Mouse (Mus musculus): ENCODE measurements around the gene Tbx18.

The Tbx18 gene

GRCm38 (mm10) chr9:87730961-87731535 is at the start of gene Tbx18:
Gene Tbx18, minus strand, starts transcription at chr9:87731260.
- DNase-seq (ENCODE audit: inconsistent age in 2 of 2, low spot score in 1 of 2) = peak; percentile 50 to 86

DNA sequence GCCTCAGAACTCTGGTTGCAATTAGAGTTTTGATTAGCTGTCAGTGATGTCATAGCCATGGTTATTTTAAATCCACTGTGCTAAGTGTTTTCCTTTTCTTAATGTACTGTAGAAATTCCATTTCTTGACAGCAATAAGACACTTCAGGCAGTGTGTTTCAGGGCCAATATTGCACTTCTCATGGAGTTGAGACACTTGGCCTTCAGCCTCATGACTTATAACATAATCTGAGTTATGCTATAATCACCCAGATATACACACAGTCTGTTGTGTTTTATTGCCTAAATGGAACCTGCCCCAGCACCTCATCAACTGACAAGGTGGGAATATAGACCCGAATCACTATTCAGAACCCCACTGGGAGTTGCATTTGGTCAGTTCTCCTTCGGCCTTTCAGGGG is 42.9 kb upstream of the Tbx18 start:
- DNase-seq (ENCODE audit: inconsistent age in 2 of 2, low spot score in 1 of 2) = no peak

- no peak for DNase-seq (ENCODE audit: inconsistent age in 2 of 2, low spot score in 1 of 2)
These were observed 24.6 kb upstream of the Tbx18 start for GRCm38 (mm10) chr9:87755621-87756020.

GRCm38 (mm10) chr9:87741599-87741998 is 10.5 kb upstream of the Tbx18 start:
- DNase-seq (ENCODE audit: inconsistent age in 2 of 2, low spot score in 1 of 2) = no peak

DNA sequence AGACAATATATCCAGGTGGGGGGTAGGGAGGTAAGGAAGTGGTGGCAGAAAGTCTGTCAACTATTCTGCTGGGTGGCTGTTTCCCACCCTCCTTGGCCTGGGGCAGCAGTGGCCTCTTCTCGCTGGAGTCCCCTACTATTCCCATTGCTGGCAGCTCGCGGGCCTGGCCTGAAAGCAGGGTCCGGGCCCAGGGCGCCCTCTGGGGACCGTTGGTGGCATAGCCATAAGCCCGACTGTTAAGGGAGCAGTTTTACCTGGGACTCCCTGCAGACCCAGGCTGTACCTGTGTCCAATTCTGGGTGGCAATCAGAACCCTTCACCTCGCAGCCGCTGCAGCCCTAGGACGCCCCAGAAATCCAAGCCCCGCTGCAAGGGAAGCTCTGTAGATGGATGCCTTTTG is 9.6 kb upstream of the Tbx18 start:
- peak; percentile 27 to 81 for DNase-seq (ENCODE audit: inconsistent age in 2 of 2, low spot score in 1 of 2)

DNA sequence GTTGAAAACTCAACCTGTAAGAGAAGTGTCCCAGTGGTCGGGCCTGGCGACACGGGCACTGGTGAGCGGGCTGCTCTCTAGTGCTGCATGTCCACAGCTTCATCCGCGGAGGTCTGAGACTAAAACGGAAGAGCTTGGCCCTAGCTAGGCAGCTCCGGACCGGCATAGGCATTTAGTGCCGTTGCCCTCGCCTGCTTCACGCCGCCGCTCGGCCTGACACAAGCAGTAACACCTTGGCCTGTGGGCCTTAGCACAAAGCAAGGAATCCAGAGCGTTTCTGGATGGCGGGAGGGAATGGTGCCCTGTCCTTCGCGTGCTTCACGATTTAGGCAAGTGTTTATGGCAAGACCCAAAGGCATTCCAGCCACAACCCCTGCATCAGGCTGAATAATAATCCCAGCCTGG is 9.2 kb upstream of the Tbx18 start:
- DNase-seq (ENCODE audit: inconsistent age in 2 of 2, low spot score in 1 of 2) = no peak

GRCm38 (mm10) chr9:87739543-87740161 is 8.6 kb upstream of the Tbx18 start:
- peak in 1 of 2 experiments; percentile 42 for DNase-seq (ENCODE audit: inconsistent age in 2 of 2, low spot score in 1 of 2)

DNA sequence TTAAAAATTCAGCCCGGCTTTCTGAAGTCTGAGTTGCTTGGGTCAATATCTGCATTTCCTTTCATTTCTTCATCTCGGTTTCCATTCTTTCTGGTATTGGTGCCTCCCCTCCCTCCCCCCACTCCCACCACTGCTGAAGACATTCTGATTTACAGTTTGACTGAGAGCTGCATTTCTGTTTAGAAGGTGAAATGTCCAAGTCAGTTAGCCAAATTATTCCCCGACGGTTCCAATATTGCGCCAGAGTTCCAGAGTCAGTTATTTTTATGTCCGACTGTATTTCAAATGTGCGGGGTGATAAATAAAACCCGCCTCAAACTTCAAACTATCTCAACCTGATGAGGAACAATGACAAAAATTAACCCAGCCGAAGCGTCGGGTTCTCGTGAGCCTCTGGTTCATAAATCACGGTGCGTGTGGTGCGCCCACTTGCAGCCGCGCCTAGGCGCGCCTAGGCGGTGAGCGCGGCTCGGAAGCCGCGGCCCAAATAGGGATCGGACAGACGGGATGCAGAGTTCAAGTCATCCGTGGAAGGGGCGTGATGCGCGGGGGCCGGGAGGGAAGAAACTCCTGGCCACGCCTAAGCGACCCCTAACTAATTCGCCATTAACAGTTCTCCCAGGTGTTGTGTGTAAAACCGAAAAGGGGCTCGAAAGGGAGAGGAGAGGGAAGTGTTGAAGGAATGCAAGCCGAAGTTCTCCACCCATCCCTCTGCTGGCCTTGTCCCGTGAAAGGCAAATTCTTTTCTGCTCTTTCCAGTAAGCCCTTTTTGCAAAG is 7.9 kb upstream of the Tbx18 start:
- DNase-seq (ENCODE audit: inconsistent age in 2 of 2, low spot score in 1 of 2) = peak in 1 of 2 experiments; percentile 33

- peak in 1 of 2 experiments; percentile 28 for DNase-seq (ENCODE audit: inconsistent age in 2 of 2, low spot score in 1 of 2)
These were observed 7.1 kb upstream of the Tbx18 start for GRCm38 (mm10) chr9:87738123-87738522.

DNA sequence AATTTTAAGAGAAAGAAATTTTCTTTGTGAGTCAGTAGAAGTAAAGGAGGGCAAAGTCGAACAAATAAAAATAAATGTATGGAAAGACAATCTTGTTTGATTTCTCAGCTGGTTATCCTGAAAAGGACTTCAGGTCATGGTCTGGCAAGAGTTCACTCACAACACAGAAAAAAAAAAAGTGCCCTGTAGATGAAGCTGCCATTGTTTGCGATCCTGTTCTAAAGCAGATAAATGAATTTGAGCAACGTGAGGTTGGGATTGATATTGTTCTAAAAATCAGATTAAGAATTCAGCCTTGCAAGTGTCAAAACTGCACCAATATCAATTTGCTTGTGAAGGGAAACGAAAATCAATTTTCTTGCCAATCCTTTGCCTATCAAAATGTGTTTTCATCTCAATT is 6.2 kb upstream of the Tbx18 start:
- DNase-seq (ENCODE audit: inconsistent age in 2 of 2, low spot score in 1 of 2) = no peak

DNA sequence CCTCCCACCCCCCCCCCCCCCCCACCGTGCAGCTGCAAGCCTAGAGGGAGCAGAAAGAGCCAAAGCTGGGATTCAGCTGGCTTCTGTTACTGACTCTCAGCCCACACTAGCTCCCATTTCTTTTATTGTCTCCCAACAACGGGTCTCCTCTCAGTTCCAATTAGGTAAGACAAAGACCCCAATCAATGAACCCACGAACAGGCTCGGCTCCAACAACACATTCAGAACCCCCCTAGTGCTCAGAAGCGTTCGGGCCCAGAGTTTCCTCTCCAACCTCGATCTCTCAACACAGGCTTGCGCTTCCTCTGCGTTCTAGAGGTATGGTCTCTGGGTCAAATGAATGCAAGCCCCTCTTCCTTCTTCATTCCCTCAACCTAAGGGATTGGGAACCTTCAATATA is 4.0 kb upstream of the Tbx18 start:
- DNase-seq (ENCODE audit: inconsistent age in 2 of 2, low spot score in 1 of 2) = no peak

GRCm38 (mm10) chr9:87734631-87735030 is 3.6 kb upstream of the Tbx18 start:
- no peak for DNase-seq (ENCODE audit: inconsistent age in 2 of 2, low spot score in 1 of 2)

- no peak for DNase-seq (ENCODE audit: inconsistent age in 2 of 2, low spot score in 1 of 2)
These were observed 2.7 kb upstream of the Tbx18 start for GRCm38 (mm10) chr9:87733732-87734131.

DNA sequence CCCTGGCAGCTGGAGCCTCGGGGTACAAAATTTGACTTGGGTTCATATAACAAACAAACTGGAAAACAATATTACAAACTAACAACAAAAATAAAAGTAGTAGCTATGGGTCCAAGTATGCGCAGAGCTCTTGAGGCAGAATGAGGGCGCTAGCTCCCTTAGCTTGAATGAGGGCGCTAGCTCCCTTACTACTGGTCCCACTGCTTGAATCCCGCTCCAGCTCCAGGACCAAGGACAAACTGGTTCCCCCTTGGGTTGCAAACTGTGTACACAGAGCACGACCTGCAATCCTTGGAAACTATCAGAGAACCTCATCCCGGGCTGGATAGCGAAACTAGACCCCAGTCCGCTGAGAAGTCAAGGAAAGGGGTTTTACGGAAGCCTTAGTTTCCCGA is 2.2 kb upstream of the Tbx18 start:
- DNase-seq (ENCODE audit: inconsistent age in 2 of 2, low spot score in 1 of 2) = no peak

DNA sequence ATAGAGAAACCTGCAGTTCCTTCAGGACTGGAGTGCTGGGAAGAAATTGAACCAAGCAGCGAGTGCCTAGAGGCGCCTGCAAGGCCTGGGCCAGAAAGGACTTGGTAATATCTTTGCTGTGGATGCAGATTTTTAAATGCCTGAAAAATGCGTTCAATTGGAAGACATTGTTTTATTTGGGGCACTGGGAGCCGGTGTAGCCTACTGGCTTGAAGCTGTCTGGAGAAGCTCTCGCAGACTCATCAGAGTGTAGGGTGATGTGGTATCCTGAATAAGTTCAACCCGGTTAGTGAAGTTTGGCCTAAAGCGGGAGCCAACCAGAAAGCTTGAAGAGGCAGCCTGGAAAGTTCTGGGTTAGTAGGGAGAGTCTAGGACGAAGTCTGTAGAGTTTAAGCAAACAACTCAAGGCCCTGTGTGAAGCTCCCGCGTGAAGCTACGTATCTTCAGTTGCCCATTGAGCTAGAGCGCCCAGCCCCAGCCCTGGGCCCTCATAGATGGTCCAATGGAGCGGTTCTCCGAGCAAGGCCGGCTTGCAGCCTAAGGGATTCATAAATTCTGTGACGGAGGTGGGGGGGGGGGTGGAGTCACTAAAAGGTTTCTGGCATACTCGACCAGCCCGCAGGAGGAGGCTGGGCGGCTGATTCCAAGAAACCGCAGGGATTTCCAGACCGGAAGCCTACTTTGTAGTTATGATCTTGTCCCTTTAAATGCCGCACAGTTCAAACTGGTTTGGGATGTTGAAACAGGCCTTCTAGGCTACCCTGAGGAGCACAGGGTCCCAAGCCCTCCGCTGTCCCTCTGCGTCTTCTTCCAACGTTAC is 1.6 kb upstream of the Tbx18 start:
- DNase-seq (ENCODE audit: inconsistent age in 2 of 2, low spot score in 1 of 2) = no peak

- peak; percentile 24 to 73 for DNase-seq (ENCODE audit: inconsistent age in 2 of 2, low spot score in 1 of 2)
These were observed 644 bp downstream of the Tbx18 start for GRCm38 (mm10) chr9:87730271-87730960.

DNA sequence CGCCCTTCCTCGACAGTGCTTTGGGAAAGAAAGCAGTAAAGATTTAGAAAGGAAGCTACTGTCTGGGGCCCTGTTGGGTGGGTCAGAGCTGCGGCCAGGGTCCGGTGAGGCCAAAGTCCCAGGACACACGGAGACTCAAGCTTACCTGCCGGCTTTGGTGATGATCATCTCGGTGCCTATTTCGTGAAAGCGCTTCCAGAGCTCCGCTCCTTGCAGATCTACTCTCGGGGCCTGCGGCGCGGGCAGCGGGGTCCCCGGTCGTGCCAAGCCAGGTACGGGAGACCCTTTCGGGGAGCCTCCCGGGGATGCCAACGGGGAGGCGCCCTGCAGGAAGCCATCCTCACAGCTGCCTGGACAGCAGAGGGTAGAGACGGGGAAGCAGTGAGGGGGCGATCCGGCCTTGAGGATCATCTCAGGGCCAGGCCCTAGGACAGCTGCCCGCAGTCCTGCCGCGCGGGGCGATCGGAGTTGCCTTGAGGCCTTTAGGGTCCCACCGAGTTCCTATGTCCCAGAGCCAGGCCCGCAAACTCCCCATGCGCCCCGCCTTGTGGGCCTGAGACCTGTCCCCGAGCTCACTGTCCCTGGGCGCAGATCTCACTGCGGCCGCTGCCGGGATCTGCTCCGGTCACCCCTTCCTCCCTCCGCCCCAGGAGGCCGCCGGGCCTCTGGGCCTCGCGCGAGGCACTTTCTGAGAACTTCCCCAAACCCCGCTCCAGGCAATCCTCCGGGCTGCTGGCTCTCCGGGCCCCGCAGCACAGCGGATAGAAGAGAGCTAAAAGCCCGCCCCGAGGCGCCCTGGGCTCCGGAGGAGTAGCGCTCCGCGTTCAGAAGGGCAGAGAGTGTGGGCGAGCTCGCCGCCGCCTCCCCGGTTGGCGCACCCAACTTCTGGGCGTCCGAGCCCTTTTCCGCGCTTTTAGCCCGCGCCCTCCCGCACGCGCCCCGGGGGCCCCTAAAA is 1.5 kb downstream of the Tbx18 start:
- peak; percentile 27 to 81 for DNase-seq (ENCODE audit: inconsistent age in 2 of 2, low spot score in 1 of 2)

DNA sequence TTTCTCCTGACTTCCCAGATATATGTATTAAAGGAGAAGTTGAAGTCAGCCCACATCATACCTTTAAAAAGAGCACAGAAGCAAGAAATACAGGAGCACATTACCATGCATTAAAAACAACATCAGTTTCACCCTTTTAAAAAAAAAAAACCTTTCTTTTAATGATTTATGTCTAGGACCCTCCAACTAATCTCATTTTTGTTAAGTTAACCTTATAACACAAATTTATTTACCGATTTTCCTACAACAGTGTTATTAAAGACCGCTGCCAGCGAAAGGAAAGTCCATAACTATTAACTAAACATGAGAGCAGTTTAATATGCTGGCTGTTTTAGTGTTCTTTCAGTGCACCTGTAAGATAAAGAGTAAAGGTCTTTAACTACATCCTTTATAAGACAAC is 3.0 kb downstream of the Tbx18 start:
- DNase-seq (ENCODE audit: inconsistent age in 2 of 2, low spot score in 1 of 2) = no peak

DNA sequence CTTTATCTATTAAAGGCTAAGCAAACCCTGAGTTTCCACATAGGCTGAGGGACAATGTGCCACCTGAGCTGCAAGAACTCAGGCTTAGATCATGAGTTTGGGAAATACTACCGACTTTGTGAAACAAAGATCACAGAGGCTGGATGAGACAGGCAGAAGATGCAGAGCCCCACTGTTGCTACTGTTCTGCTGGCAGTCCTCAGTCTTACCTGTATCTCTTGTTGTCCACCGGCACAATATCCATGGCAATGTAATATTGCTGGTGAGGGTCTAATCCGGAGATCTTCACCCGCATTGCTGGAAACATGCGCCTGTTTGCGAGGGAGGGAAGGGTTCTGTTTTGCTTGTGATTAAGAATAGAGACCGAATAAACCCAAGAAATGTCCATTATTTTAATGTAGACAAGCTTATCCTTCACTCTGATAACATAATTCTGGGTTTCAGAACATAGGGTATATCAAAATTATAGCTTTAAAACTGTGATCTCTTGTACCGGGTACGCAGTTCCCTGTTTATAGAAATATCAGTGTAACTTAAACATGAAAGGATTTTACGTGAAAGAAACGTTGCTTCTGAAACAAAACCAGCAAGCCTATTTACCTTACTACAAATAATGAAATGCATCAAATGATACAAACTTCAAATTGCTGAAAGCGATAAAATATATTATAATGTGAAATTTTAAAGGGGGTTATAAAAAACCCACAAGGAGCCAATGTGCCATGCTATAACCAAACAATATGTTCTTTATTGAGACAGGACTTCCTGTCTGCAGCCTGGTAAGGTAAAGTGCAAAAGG is 3.7 kb downstream of the Tbx18 start:
- DNase-seq (ENCODE audit: inconsistent age in 2 of 2, low spot score in 1 of 2) = no peak

Measured in adrenal gland, adult (tissue).